Mouse (Mus musculus) MEL (cell line): Measurements from ENCODE around the gene Ppia. TPM values are rescaled to one million over a fixed set of nuclear protein-coding genes. Genes with fewer than 3 reads are reported as not detected.

Experiments used
- DNase-seq: peaks from one replicate; pipeline ENCODE4 v3.0.0; 2011; ENCODE audit warnings: low read depth, low spot score
- H3K27ac ChIP-seq: 2 replicates; pipeline ENCODE4 v1.5.1; 2012; ENCODE audit warnings: low read depth, mild to moderate bottlenecking, control low read depth, low read length, moderate library complexity; ENCODE audit not compliant: control insufficient read depth
- H3K27me3 ChIP-seq, 2 experiments: fragments of 150-350 bp in 1 of 2; sonication (generic) in 1 of 2; 2 replicates each; pipeline ENCODE4 v1.6.1; 2012; ENCODE audit warnings: low read length in 2 of 2, mild to moderate bottlenecking in 2 of 2, improper control_type of control experiment in 1 of 2, moderate library complexity in 1 of 2; ENCODE audit not compliant: insufficient read depth in 2 of 2, control insufficient read depth in 1 of 2
- H3K36me3 ChIP-seq, 2 experiments: 2 replicates each; pipeline ENCODE4 v1.6.1; 2012 to 2014; ENCODE audit warnings: low read length in 2 of 2, improper control_type of control experiment in 1 of 2, inconsistent platforms in 1 of 2, mild to moderate bottlenecking in 1 of 2; ENCODE audit not compliant: insufficient read depth in 2 of 2, control insufficient read depth in 1 of 2
- H3K4me1 ChIP-seq, 2 experiments: fragments of 150-350 bp in 1 of 2; sonication (generic) in 1 of 2; 2 replicates each; pipeline ENCODE4 v1.6.1; 2012; ENCODE audit warnings: low read length in 2 of 2, improper control_type of control experiment in 1 of 2, mild to moderate bottlenecking in 1 of 2; ENCODE audit not compliant: insufficient read depth in 2 of 2, control insufficient read depth in 1 of 2
- H3K4me3 ChIP-seq, 2 experiments: fragments of 150-350 bp in 1 of 2; sonication (generic) in 1 of 2; 2 replicates each; pipeline ENCODE4 v1.5.1; 2012; ENCODE audit warnings: low read depth in 2 of 2, low read length in 2 of 2, mild to moderate bottlenecking in 2 of 2, moderate library complexity in 2 of 2, control low read depth in 1 of 2, improper control_type of control experiment in 1 of 2; ENCODE audit not compliant: control insufficient read depth in 1 of 2, insufficient read depth in 1 of 2
- H3K79me2 ChIP-seq: 2 replicates; pipeline ENCODE4 v1.6.1; 2012; ENCODE audit warnings: mild to moderate bottlenecking, low read length, moderate library complexity; ENCODE audit not compliant: control insufficient read depth, poor library complexity, insufficient read depth
- H3K9ac ChIP-seq: 2 replicates; pipeline ENCODE4 v1.6.1; 2012; ENCODE audit warnings: low read depth, mild to moderate bottlenecking, control low read depth, low read length, moderate library complexity; ENCODE audit not compliant: control insufficient read depth, poor library complexity, severe bottlenecking
- H3K9me3 ChIP-seq: fragments of 150-350 bp; sonication (generic); replicated peaks from 2 replicates; pipeline ENCODE4 v1.6.1; 2012; ENCODE audit warnings: mild to moderate bottlenecking, low read length, improper control_type of control experiment, moderate library complexity; ENCODE audit not compliant: insufficient read depth
- CHD2 ChIP-seq: IDR thresholded peaks from 2 replicates; pipeline ENCODE4 v1.6.1; 2011; ENCODE audit warnings: low read length, improper control_type of control experiment
- EP300 ChIP-seq, 2 experiments: IDR thresholded peaks; 2 replicates each; pipeline ENCODE4 v1.6.1; 2011; ENCODE audit warnings: improper control_type of control experiment in 2 of 2, low read length in 2 of 2, low read depth in 1 of 2, mild to moderate bottlenecking in 1 of 2
- ETS1 ChIP-seq: IDR thresholded peaks from 2 replicates; pipeline ENCODE4 v1.6.1; 2012; ENCODE audit warnings: low read depth, mild to moderate bottlenecking, inconsistent platforms, low read length, improper control_type of control experiment, moderate library complexity
- GATA1 ChIP-seq: IDR thresholded peaks from 2 replicates; pipeline ENCODE4 v1.6.1; 2011; ENCODE audit warnings: low read depth, low read length, improper control_type of control experiment
- HCFC1 ChIP-seq: IDR thresholded peaks from 2 replicates; pipeline ENCODE4 v1.6.1; 2012; ENCODE audit warnings: low read depth, mild to moderate bottlenecking, inconsistent platforms, low read length, improper control_type of control experiment, moderate library complexity
- JUND ChIP-seq: IDR thresholded peaks from 2 replicates; pipeline ENCODE4 v1.6.1; 2011; ENCODE audit warnings: low read depth, mild to moderate bottlenecking, improper control_type of control experiment, low read length
- KAT2A ChIP-seq: conservative IDR thresholded peaks from 2 replicates; pipeline ENCODE4 v1.6.1; 2012; ENCODE audit warnings: low read depth, low read length, improper control_type of control experiment, inconsistent platforms
- MAFK ChIP-seq: IDR thresholded peaks from 2 replicates; pipeline ENCODE4 v1.6.1; 2011; ENCODE audit warnings: low read depth, mild to moderate bottlenecking, low read length, improper control_type of control experiment, borderline replicate concordance
- MAX ChIP-seq: IDR thresholded peaks from 2 replicates; pipeline ENCODE4 v1.6.1; 2011; ENCODE audit warnings: low read length, improper control_type of control experiment
- MYB ChIP-seq: IDR thresholded peaks from 2 replicates; pipeline ENCODE4 v1.6.1; 2011; ENCODE audit warnings: mild to moderate bottlenecking, low read depth, low read length, improper control_type of control experiment
- RCOR1 ChIP-seq: IDR thresholded peaks from 2 replicates; pipeline ENCODE4 v1.6.1; 2012; ENCODE audit warnings: low read depth, mild to moderate bottlenecking, inconsistent platforms, low read length, improper control_type of control experiment
- TBP ChIP-seq: IDR thresholded peaks from 2 replicates; pipeline ENCODE4 v1.8.0; 2011; ENCODE audit warnings: low read depth, low read length, improper control_type of control experiment
- TCF12 ChIP-seq: IDR thresholded peaks from 2 replicates; pipeline ENCODE4 v1.6.1; 2014; ENCODE audit warnings: low read depth, mild to moderate bottlenecking, inconsistent platforms, low read length, improper control_type of control experiment, moderate library complexity
- USF2 ChIP-seq, 2 experiments: IDR thresholded peaks; 2 replicates each; pipeline ENCODE4 v1.6.1; 2011 to 2012; ENCODE audit warnings: improper control_type of control experiment in 2 of 2, low read length in 2 of 2, borderline replicate concordance in 1 of 2, inconsistent platforms in 1 of 2, low read depth in 1 of 2, mild to moderate bottlenecking in 1 of 2; ENCODE audit not compliant: insufficient read depth in 1 of 2
- ZMIZ1 ChIP-seq: IDR thresholded peaks from 2 replicates; pipeline ENCODE4 v1.6.1; 2012; ENCODE audit warnings: low read depth, mild to moderate bottlenecking, inconsistent platforms, low read length, improper control_type of control experiment, moderate library complexity
- polyA plus RNA-seq, 2 experiments: library from polyadenylated mRNA; stranded (reverse) in 1 of 2; unstranded in 1 of 2; fragments of >175 nt in 1 of 2; fragments of >200 nt in 1 of 2; gene quantifications; 2 replicates each; pipeline versions ENCODE4 v1.2.1 to v1.2.4; 2012; ENCODE audit warnings: low replicate concordance in 2 of 2, low read depth in 1 of 2; ENCODE audit not compliant: insufficient read length in 2 of 2, insufficient read depth in 1 of 2, missing spikeins in 1 of 2
- total RNA-seq: library from RNA; depleted of rRNA; stranded (reverse); fragments of 300-350 nt; gene quantifications from 2 replicates; pipeline ENCODE4 v1.2.3, GENCODE M21; 2012

Gene Ppia
- total and polyA plus RNA-seq, 3 experiments = 3,662 to 7,288 TPM; not detected in 1

DNA sequence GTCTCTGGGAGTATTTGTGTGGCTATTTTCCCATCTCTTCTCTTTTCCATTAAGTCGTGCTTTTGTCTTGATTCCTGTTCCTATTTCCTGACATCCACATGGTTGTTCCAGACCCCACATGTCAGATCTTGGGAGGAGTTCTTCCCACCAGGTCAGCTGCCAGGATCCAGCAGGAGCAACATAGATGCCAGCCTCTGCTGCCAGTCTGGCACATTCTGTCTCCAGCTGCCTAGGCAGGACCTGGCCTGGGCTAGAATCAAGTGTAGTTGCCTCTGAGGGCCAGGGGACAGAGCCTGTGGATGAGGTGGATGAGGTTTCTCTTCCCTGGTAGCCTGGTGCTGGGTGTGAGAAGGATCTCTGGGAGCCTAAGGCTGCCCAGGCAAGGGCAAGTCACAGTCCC lies 21.4 kb upstream of the Ppia start:
- H3K27ac ChIP-seq = no peak overlapping the region
- H3K4me3 ChIP-seq = no peak overlapping the region
- peaks cover 5 to 29% of the 10 kb centered on the region in 2 experiments for H3K36me3 ChIP-seq
- peaks cover 10 to 25% of the 10 kb centered on the region in 2 experiments for H3K4me1 ChIP-seq
- H3K79me2 ChIP-seq = peaks cover 35% of the 10 kb centered on the region
- no peak for TF ChIP-seq HCFC1
- TF ChIP-seq, all 39 proteins: peak for 0
- H3K27me3 ChIP-seq = no peaks in the 10 kb centered on the region
- DNase-seq = no peak
- no peaks in the 10 kb centered on the region for H3K9me3 ChIP-seq
- H3K9ac ChIP-seq = no peak overlapping the region

DNA sequence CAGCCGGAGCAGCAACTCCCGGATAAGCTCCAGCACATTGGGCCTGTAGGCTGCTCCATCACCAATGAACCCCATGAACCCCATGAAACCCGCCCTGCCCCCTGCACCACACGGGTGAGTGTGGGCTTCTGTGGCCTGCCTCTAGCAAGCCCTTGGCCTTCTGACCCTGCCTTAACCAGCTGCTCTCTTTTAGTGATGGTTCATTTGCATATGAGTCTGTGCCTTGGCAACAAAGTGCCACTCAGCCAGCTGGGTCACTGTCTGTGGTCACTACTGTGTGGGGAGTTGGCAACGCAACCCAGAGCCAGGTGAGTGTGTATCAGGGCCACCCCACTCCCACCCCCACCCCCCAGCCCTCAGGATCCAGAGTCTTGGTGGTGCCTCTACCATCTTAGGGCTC lies 19.7 kb upstream of the Ppia start:
- Histone ChIP-seq H3K9ac (no peak overlapping the region), H3K4me1 (peaks cover 7 to 19% of the 10 kb centered on the region in 2 experiments), H3K36me3 (peaks cover 5 to 23% of the 10 kb centered on the region in 2 experiments), H3K4me3 (no peak overlapping the region), H3K9me3 (no peaks in the 10 kb centered on the region), H3K79me2 (peaks cover 21% of the 10 kb centered on the region; the same call in 1 of the 2 replicates), H3K27ac (no peak overlapping the region), H3K27me3 (no peaks in the 10 kb centered on the region)
- DNase-seq = no peak
- TF ChIP-seq JUND (no peak), MYB (no peak), ZMIZ1 (no peak), EP300 (IDR thresholded peaks at IDR 0.05; ENCODE audit: low read depth in 1 of 2, low read length in 2 of 2) (no peak), GATA1 (no peak), RCOR1 (no peak), TBP (no peak), TCF12 (no peak), USF2 (IDR thresholded peaks at IDR 0.05; ENCODE audit: borderline replicate concordance in 1 of 2, insufficient read depth in 1 of 2, low read depth in 1 of 2, low read length in 2 of 2) (no peak), KAT2A (no peak), CHD2 (no peak), HCFC1 (no peak), MAFK (no peak)

DNA sequence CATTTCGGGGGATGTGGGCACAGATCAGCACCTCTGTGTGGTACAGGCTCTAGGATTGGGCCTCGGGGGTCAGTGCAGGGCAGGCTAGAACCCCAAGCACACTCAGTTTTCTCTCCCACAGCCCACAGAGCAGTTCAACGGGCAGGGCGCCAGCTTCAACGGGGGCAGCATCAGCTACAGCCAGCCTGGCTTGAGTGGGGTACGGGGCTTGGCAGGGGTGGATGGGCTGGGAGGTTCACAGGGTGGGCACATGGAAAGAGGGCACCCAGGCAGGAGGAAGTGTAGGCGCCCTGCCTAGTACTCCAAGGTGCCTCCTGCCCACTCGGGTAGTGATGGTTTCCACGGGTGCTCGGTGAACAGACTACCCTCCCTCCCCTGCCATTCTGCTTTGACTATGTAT lies 17.1 kb upstream of the Ppia start:
- Histone ChIP-seq H3K9me3 (no peaks in the 10 kb centered on the region), H3K9ac (no peak overlapping the region), H3K27ac (no peak overlapping the region)
- no peak for TF ChIP-seq ETS1
- no peak for TF ChIP-seq MAX
- no peak for TF ChIP-seq EP300 (IDR thresholded peaks at IDR 0.05; ENCODE audit: low read depth in 1 of 2, low read length in 2 of 2)
- TF ChIP-seq, all 39 proteins: peak for 0
- H3K4me1 ChIP-seq = peaks cover 0 to 2% of the 10 kb centered on the region in 2 experiments; a peak in 2 of 4 replicates
- H3K27me3 ChIP-seq = no peaks in the 10 kb centered on the region
- H3K36me3 ChIP-seq = peaks cover 4 to 14% of the 10 kb centered on the region in 2 experiments
- no peak overlapping the region for H3K4me3 ChIP-seq
- DNase-seq = no peak
- peaks cover 7% of the 10 kb centered on the region; the same call in 1 of the 2 replicates for H3K79me2 ChIP-seq
